Comparison of ENCODE assay signal across 25 mouse cellular contexts in the genomic region with DNA sequence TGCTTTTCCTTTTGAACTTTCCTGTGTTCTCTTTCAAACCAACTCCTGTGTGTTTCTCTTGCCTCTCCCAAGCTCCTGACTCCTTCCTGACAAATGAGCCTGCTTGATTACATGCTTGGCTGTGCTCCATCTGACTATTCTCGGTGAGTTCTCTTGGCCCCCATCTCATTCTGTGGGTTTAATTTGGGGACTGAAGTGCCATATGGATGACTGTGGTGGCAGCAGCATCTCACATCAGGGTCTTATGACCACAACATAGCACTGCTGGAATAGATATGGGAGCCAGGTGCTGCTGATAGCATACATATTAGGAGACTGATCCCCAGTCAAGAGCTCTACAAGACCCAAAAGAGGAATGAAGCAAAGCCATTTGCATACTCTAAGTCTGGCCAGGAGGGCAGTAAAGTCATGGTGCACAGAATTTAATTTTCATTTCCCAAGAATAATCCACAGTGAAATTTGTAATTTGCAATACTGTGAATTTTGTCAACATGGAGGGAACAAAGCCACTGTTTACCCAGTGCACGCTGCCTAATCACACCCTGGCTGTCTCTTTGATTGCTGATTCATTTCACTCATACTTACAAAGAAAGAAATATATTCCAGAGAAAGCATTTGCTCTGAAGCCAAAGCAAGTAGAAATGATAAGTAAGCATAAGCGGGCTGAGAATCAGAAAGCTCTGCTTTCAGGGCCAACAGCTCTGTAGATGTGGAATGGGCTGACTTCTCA.
DNase-seq lines count a peak whose midpoint lies in the region; ATAC-seq and TF ChIP-seq lines count a peak whose summit lies in the region.
"Had no signal": no experiment of that assay in that cellular context is flagged by ENCODE, and none has a peak within 500 bp of the region (broad histone marks: within the 10 kb centered on the region; RNA-seq: fewer than 3 reads in every experiment).

No protein-coding gene starts in this region.

- H3K4me1 ChIP-seq in hindbrain, embryonic 14.5 days (replicated peaks; ENCODE audit: control insufficient read depth, insufficient read depth, low read length) = no peaks in the 10 kb centered on the region
- no peaks in the 10 kb centered on the region for H3K4me1 ChIP-seq in hindbrain, embryonic 11.5 days (replicated peaks; ENCODE audit: control insufficient read depth, insufficient read depth, low read length)
- no peaks in the 10 kb centered on the region for H3K4me1 ChIP-seq in hindbrain, postnatal 0 days (ENCODE audit: insufficient read depth, low read length)
- H3K4me1 ChIP-seq: heart, embryonic 12.5 days; limb, embryonic 13.5 days; liver, embryonic 13.5 days had no signal

- TF ChIP-seq CTCF in hindbrain, postnatal 0 days (IDR thresholded peaks at IDR 0.05; ENCODE audit: low read depth) = no peak

- no peak overlapping the region for H3K4me2 ChIP-seq in hindbrain, embryonic 14.5 days (replicated peaks)
- H3K4me2 ChIP-seq in hindbrain, embryonic 11.5 days (replicated peaks; ENCODE audit: low read depth, low read length) = no peak overlapping the region
- no peak overlapping the region for H3K4me2 ChIP-seq in hindbrain, postnatal 0 days (ENCODE audit: low read depth, low read length)
- H3K4me2 ChIP-seq: heart, embryonic 12.5 days; limb, embryonic 13.5 days; liver, embryonic 13.5 days; midbrain, embryonic 11.5 days had no signal

- H3K4me3 ChIP-seq in hindbrain, embryonic 14.5 days (replicated peaks; ENCODE audit: low read length) = no peak overlapping the region
- no peak overlapping the region for H3K4me3 ChIP-seq in hindbrain, embryonic 11.5 days (ENCODE audit: low read depth, low read length)
- H3K4me3 ChIP-seq in hindbrain, postnatal 0 days (ENCODE audit: low read length) = no peak overlapping the region
- H3K4me3 ChIP-seq: heart, embryonic 12.5 days; layer of hippocampus, adult 2 months; limb, embryonic 13.5 days; liver, embryonic 13.5 days had no signal

- 73% methylated on average over 3 of the region's 3 CpGs for WGBS in hindbrain, embryonic 14.5 days
- WGBS in hindbrain, embryonic 11.5 days = 86% methylated on average over 3 of the region's 3 CpGs
- 63% methylated on average over 3 of the region's 3 CpGs for WGBS in hindbrain, postnatal 0 days

- no peaks in the 10 kb centered on the region for H3K36me3 ChIP-seq in hindbrain, embryonic 14.5 days (replicated peaks; ENCODE audit: control insufficient read depth, insufficient read depth)
- H3K36me3 ChIP-seq in hindbrain, embryonic 11.5 days (ENCODE audit: control insufficient read depth, insufficient read depth, low read length) = no peaks in the 10 kb centered on the region
- no peaks in the 10 kb centered on the region for H3K36me3 ChIP-seq in hindbrain, postnatal 0 days (ENCODE audit: insufficient read depth, low read length)
- H3K36me3 ChIP-seq: heart, embryonic 12.5 days; limb, embryonic 13.5 days; liver, embryonic 13.5 days had no signal

- H3K9ac ChIP-seq in hindbrain, embryonic 14.5 days = no peak overlapping the region
- H3K9ac ChIP-seq in hindbrain, embryonic 11.5 days (ENCODE audit: low read depth, low read length) = no peak overlapping the region
- no peak overlapping the region for H3K9ac ChIP-seq in hindbrain, postnatal 0 days (replicated peaks; ENCODE audit: low read length)
- H3K9ac ChIP-seq: heart, embryonic 12.5 days; limb, embryonic 13.5 days; liver, embryonic 13.5 days had no signal

- ATAC-seq in hindbrain, embryonic 14.5 days (ENCODE audit: low FRiP score) = peak; percentile 37; the same call in 1 of the 2 replicates
- no peak for ATAC-seq in hindbrain, embryonic 11.5 days (ENCODE audit: low FRiP score)
- ATAC-seq in hindbrain, postnatal 0 days = 0 out of 2 replicates have a peak, but pooled peaks have one; percentile 38
- ATAC-seq: intestine, postnatal 0 days had no signal

- H3K27ac ChIP-seq in hindbrain, embryonic 14.5 days = no peak overlapping the region
- no peak overlapping the region for H3K27ac ChIP-seq in hindbrain, embryonic 11.5 days (ENCODE audit: low read depth, low read length)
- H3K27ac ChIP-seq in hindbrain, postnatal 0 days = no peak overlapping the region
- H3K27ac ChIP-seq: layer of hippocampus, adult 2 months; limb, embryonic 13.5 days; liver, embryonic 13.5 days; stomach, postnatal 0 days had no signal

- DNase-seq in cerebellum, postnatal 14 days = peak; percentile 30 to 38
- DNase-seq in cerebellum, adult 8-10 months = no peak
- no peak for DNase-seq in hindbrain, embryonic 14.5 days (ENCODE audit: low spot score)
- DNase-seq in hindbrain, embryonic 11.5 days (ENCODE audit: low spot score) = no peak
- peak; percentile 14 for DNase-seq in brain, adult 2 months (ENCODE audit: low read depth, low spot score)
- DNase-seq in hindbrain, postnatal 0 days (ENCODE audit: low spot score) = peak; percentile 41
- DNase-seq in adrenal gland, postnatal 36 days = no peak
- DNase-seq: adrenal gland, postnatal 14 days; cerebellum, adult 11-12 months; cerebellum, postnatal 36 days; gastrocnemius, postnatal 10 days; heart, postnatal 10 days; kidney, postnatal 25 days; layer of hippocampus, postnatal 36 days; liver, embryonic 13.5 days; lung, adult 2 months; lung, postnatal 14 days; thymus, adult 2 months; thymus, postnatal 4 days had no signal

- H3K9me3 ChIP-seq in hindbrain, embryonic 14.5 days (ENCODE audit: control insufficient read depth, low read length) = no peaks in the 10 kb centered on the region
- no peaks in the 10 kb centered on the region for H3K9me3 ChIP-seq in hindbrain, embryonic 11.5 days (ENCODE audit: control insufficient read depth, low read length)
- H3K9me3 ChIP-seq in hindbrain, postnatal 0 days (ENCODE audit: low read length) = no peaks in the 10 kb centered on the region
- H3K9me3 ChIP-seq: heart, embryonic 12.5 days; limb, embryonic 13.5 days; liver, embryonic 13.5 days had no signal

- no peaks in the 10 kb centered on the region for H3K27me3 ChIP-seq in hindbrain, embryonic 14.5 days (ENCODE audit: control insufficient read depth, insufficient read depth, low read length)
- no peaks in the 10 kb centered on the region for H3K27me3 ChIP-seq in hindbrain, embryonic 11.5 days (ENCODE audit: control insufficient read depth, insufficient read depth, low read length)
- H3K27me3 ChIP-seq in hindbrain, postnatal 0 days (ENCODE audit: insufficient read depth, low read length) = no peaks in the 10 kb centered on the region
- H3K27me3 ChIP-seq: heart, embryonic 12.5 days; limb, embryonic 13.5 days; liver, embryonic 13.5 days had no signal

Comparison
In these comparisons a context has a peak if more than half of its experiments do, and no peak if none do; other contexts are left out.
1. DNase-seq: peak in cerebellum, postnatal 14 days (2 of 2), brain, adult 2 months (single experiment) and hindbrain, postnatal 0 days (single experiment); none in cerebellum, adult 8-10 months (single experiment), hindbrain, embryonic 14.5 days (single experiment), hindbrain, embryonic 11.5 days (single experiment) and adrenal gland, postnatal 36 days (0 of 2).